Mouse (Mus musculus) bone marrow, adult 2 months (tissue): ENCODE data around the gene Iqch.

Experiments used
- CTCF ChIP-seq: fragments of 200-500 bp; IDR thresholded peaks from 2 replicates; pipeline ENCODE4 v1.5.1; 2011; ENCODE audit warnings: low read length, control low read depth; ENCODE audit not compliant: control insufficient read depth, insufficient read depth
- POLR2A ChIP-seq: fragments of 200-500 bp; IDR thresholded peaks from 2 replicates; pipeline ENCODE4 v1.6.1; 2011; ENCODE audit warnings: low read depth, mild to moderate bottlenecking, control low read depth, low read length, borderline replicate concordance; ENCODE audit not compliant: control insufficient read depth

DNA sequence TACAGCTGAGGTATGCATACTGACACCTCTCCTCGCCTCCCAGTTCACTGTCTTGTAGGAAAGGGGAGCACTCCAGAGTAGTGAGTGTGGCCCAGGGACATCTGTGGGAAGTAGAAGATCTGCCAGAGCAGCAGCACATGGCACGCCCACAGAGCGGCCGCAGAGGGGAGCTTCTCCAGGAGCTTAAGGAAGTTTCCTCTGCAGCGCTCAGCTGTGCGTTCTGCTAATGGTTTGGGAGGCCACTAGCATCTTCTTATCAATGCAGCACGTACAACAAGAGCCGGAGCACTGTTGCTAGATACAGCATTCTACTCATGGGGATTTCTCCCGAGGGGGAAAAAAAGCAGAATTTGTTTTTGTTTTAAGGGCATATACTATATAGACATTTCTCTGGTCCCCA, 110.0 kb downstream of the Iqch start:
- TF ChIP-seq CTCF (no peak), POLR2A (no peak)
